Mouse (Mus musculus) urinary bladder, adult 18-20 months (tissue): ENCODE results near the gene Sh2d6.

Experiments
- DNase-seq, 2 experiments: peaks; one replicate each; pipeline ENCODE4 v3.0.0; 2022; ENCODE audit warnings: low spot score in 2 of 2, mixed read lengths in 2 of 2

Sh2d6 gene

GRCm38 (mm10) chr6:72521607-72522006 lies at the start of gene Sh2d6:
Sh2d6 (minus strand) TSS chr6:72521707.
- DNase-seq, result no peak

- DNase-seq, result no peak
Observed at GRCm38 (mm10) chr6:72570644-72571397, 49.3 kb upstream of the Sh2d6 start.

GRCm38 (mm10) chr6:72568736-72569135 lies 47.2 kb upstream of the Sh2d6 start:
- no peak for DNase-seq

GRCm38 (mm10) chr6:72567508-72567907 lies 46.0 kb upstream of the Sh2d6 start:
- DNase-seq, result no peak

- DNase-seq, result peak; percentile 73 to 79
Observed at GRCm38 (mm10) chr6:72566044-72566443, 44.5 kb upstream of the Sh2d6 start.

GRCm38 (mm10) chr6:72565506-72565905 lies 44.0 kb upstream of the Sh2d6 start:
- DNase-seq, result no peak

GRCm38 (mm10) chr6:72562894-72563293 lies 41.4 kb upstream of the Sh2d6 start:
- DNase-seq, result no peak

DNA sequence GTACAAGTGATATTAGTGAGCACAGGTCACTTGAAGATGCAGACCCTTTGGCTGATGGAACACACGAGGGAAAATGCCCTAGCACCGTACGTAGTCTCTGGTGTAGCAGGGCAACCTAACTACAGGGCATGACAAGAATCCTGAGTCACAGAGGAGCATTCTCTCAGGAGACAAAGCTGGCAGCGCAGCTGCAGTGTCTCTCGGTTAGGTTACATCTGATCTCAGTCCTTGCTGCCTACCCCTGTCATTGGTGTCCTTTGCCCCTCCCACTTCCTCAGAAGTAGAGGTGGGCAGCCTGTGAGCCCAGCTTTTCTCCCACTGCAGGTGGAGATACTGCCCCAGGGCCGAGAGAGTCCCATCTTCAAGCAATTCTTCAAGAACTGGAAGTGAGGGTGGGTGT lies 41.0 kb upstream of the Sh2d6 start:
- DNase-seq, result no peak

DNA sequence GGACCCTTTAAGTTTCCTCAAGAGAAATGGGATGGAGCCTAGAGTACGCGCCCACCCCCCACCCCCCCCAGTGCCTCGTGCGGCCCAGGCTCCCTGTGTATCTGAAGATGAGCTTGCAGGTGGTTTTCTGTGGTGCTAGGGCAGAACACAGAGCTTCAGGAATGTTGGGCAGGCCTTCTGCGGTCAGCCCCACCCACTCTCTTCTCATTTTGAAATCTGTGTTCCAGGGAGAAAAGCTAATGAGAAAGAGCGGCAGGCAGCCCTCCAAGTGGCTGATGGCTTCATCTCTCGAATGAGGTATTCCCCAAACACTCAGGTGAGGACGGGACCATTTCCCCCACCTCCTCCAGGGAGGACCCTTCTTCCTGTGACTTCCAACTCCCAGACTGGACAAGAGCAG lies 39.3 kb upstream of the Sh2d6 start:
- no peak for DNase-seq

GRCm38 (mm10) chr6:72553079-72553412 lies 31.5 kb upstream of the Sh2d6 start:
- no peak for DNase-seq

GRCm38 (mm10) chr6:72552171-72553078 lies 30.9 kb upstream of the Sh2d6 start:
- peak in 1 of 2 experiments; percentile 76 for DNase-seq

- DNase-seq, result no peak
Observed at GRCm38 (mm10) chr6:72550503-72551100, 29.1 kb upstream of the Sh2d6 start.

- DNase-seq, result no peak
Observed at GRCm38 (mm10) chr6:72550025-72550424, 28.5 kb upstream of the Sh2d6 start.

DNA sequence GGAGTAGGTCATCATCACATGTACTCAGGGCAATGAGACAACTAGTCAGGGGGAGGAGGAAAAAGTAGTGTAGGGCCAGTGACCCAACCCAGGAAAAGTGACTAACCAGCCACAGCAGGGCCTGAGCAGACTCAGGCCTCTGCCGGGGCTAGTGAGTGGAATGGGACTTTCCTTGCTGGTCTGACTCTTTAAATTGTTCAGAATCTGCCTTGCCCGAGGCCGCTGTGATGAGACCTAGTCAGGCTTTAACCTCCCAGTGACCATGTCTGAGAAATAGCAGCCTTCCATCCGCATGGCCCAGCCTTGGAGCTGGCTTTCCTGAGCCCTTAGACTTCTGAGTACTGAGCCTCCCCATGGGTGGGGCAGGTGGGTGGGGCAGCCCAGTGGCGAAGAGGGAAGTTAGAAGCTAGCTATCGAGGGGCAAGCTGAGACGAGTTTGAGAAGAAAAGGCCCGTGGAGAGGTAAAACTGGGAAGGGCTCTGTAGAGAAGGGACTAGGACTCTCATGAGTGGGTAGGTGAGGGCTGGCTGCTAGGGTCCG lies 27.6 kb upstream of the Sh2d6 start:
- peak; percentile 80 to 82 for DNase-seq

DNA sequence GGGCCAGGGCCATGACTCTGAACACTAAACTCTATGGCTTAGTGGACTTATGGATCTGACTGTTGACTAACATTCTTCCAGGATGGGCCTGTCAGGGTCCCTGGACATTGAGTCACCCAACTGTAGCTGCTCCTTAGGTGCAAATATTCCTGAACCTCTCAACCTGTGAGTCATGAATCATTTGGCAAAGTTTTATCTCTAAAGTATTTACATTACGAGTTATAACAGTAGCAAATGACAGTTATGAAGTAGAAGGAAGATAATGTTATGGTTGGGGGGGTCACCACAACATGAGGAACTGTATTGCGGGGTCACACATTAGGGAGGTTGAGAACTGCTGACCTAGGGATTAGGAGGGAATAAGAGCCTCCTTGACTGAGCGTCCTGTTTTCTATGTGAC lies 26.4 kb upstream of the Sh2d6 start:
- no peak for DNase-seq

GRCm38 (mm10) chr6:72547121-72547520 lies 25.6 kb upstream of the Sh2d6 start:
- DNase-seq, result no peak

- no peak for DNase-seq
Observed at GRCm38 (mm10) chr6:72545377-72545776, 23.9 kb upstream of the Sh2d6 start.

- DNase-seq, result peak; percentile 61 to 78
Observed at GRCm38 (mm10) chr6:72544283-72544987, 22.9 kb upstream of the Sh2d6 start, which contains the start of gene Capg. Capg (plus strand) TSS chr6:72544391.

GRCm38 (mm10) chr6:72543265-72543850 lies 21.9 kb upstream of the Sh2d6 start:
- no peak for DNase-seq

DNA sequence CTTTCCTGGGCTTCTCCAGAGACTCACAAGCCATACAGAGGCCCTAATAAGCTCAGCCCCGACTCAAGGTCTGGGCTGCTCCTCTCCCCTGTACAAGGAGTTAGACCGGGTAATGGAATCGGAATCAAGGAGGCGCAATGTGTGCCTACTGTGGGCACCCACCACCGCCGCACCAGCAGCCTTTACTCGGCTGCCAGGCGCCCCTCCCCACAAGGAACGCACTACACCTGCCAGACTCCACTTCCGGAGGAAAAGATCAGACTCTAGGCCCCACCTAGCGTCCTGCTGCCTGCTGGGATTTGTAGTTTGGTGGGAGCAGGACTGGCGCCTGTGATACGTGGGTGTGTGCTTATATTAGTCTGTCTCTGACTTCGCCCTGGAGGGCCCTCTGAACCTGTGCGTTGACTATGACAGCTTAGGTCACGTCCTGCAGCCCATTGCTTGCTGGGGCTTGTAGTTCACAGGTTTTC lies 17.1 kb upstream of the Sh2d6 start:
- DNase-seq, result peak; percentile 80 to 89

DNA sequence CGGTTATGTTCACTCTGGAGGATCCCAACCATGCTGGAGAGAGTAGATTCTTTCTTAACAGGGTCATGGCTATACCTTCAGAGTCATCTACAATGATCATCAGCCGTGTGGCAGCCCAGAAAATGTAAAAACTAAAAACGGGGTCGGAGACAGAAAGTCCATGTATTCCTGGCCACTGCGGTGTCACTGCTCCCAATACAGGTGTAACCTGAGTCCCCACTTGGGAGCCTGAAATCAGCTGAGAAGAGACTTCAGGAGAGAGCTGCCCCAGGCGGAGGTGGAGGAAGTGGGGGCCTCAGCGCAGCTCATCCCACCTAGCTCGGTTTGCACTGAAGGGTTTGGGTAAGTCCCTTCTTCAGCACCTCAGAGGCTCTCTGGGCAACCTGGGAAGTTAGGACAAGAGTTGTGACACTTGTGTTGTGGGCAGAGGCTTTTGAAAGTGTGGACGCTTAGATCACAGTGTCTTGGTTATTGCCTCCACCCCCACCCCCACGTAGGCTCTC lies 16.5 kb upstream of the Sh2d6 start:
- DNase-seq, result no peak
